Mouse (Mus musculus): Measurements from ENCODE around the gene Ackr4.

Ackr4 gene

DNA sequence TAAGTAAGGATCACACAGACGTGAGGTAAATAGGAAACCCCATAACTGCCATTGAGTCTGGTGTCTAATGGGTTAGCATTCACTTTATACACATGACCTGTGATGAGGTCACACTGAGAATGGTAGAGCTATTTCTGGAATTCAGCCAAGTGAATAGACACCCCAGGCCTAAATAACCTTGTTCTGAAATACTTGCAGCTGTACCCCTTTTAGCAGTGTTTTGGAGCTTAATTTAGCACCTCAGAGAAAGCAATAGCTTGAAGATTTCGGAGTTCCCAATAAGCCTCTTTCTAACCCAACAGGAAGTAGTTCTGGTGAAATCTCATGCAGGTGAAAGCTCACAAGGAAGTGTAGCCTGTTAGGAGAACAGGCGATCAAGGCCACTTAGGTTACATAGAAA lies at the start of gene Ackr4:
Gene Ackr4 (minus strand): TSS at position 101 of the 400 bp plus-strand sequence.
- no peak for DNase-seq (ENCODE audit: low spot score)

DNA sequence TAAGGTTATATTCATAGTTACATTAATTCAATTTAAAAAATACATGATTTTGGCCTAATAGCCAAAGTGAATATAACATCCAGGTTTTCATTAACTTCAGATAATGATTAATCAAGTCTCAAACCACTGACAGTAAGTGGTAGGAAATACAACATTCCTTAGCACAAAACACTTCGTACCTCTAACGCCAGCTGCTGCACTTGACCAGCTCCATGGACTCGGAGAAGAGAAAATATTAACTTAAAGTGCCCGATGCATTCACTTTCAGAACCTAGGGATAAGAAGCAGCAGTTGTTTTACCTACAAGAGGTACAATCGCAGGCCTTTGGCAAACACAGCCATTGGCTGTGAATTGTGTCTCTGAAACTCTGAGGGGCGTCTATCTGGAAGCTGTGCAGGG lies 45.6 kb upstream of the Ackr4 start:
- DNase-seq (ENCODE audit: low spot score) = no peak

DNA sequence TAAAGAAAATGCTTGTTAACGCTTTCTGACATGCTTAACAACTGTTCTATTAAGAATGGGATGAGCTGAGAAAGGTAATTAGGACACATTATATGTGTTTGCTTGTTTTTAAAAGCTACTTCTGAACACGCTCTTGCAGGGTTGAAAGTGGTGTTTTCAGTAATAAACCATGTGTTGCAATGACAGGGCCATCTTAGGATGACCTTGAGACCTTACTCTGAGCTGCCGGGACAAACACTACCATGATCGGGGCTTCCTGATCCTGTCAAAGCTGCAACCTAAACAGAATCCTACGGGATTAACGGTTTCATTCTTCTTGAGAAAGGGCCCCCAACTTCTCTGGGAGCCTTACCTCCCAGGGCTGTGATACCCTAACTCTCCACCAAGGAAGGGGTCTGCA lies 44.9 kb upstream of the Ackr4 start:
- no peak for DNase-seq (ENCODE audit: low spot score)

DNA sequence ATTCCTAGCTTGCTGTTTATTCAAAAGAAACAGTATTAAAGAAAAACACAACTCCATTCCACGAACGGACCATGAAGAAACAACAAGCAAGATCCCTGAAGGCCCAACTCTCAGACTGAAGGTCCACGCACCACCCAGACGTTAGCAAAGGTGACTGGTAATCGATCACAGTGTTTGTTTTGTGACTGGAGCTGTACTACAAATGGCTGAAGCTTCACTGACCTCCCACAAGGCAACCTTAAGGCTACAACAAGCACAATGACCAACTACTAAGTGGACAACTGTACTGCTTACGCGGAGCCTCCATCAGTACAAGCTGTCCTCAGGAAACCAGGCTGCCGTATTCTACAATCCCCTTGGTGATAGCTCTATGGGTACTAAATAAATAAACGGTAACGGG lies 43.3 kb upstream of the Ackr4 start:
- no peak for DNase-seq (ENCODE audit: low spot score)

DNA sequence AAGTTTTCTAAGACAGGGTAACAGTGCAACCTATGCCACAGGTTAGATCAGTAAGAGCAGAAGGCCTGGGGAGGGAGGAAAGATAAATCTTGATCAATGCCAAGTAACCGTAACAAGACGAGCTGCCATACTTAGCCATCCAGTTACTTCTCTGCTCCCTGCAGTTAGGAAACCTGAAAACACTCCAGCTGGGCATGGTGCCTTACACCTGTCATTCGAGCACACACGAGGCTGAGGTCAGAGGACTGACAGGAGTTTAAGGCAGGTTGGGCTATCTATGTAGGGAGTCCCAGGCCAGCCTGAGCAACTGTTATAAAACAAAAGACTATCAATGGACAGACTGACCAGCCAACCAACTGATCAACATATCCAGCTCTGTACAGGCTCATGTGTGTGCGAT lies 39.2 kb upstream of the Ackr4 start:
- no peak for DNase-seq (ENCODE audit: low spot score)

DNA sequence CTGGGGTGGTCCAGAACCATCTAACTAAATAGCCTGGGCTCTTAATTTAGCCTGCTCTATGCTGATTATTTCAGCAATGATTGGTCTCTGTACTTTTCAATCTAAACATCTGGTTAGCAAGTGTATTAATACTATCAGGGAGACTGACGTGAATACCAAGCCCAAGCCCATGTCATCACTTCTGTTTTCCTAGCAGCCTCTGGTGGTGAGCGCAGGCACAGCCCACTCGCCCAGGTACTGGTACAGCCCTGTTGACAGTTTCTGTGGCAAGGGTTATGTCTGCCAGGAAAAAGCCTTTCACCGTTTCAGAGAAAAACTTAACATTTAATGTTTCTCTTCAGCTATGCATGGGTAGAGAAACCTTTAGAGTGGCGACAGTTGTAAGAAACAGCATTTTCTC lies 37.5 kb upstream of the Ackr4 start:
- no peak for DNase-seq (ENCODE audit: low spot score)

DNA sequence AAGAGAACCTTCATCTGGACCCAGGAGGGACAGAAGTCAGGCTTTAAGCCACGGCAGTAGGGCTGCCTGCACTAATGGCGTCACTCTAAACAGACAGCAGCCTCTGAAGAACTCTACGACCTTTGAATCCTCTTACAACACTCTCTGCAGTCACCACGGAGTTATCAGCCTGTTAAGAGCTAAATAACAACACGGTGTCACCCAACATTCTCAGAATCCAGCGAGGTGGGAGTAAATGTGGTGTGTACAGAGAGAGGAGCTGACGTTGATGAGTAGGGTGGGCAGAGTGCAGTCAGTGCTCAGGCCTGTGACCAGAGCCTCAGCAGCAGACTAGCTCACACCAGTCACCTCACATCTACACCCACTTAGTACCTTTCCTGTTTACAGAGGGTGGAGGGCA lies 34.4 kb upstream of the Ackr4 start:
- DNase-seq (ENCODE audit: low spot score) = no peak

DNA sequence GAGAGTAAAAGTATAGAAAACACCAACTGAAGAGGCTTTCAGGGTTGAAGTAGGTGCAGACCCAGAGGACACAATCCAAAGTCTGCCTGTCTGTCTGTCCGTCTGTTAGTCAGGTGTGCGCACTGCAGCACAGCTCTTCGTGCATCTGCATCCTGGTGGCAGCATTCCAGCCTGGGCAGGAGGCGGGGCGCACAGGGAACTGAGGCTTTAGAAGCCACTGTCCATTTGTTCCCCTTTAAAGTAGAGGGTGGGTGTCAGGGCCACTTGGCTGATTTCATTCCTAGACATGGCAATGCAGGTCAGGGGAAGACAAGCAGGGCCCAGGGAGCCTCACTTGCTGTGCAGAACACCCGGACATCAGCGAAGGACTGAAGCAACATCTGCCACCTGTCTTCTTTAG lies 30.6 kb upstream of the Ackr4 start:
- no peak for DNase-seq (ENCODE audit: low spot score)

DNA sequence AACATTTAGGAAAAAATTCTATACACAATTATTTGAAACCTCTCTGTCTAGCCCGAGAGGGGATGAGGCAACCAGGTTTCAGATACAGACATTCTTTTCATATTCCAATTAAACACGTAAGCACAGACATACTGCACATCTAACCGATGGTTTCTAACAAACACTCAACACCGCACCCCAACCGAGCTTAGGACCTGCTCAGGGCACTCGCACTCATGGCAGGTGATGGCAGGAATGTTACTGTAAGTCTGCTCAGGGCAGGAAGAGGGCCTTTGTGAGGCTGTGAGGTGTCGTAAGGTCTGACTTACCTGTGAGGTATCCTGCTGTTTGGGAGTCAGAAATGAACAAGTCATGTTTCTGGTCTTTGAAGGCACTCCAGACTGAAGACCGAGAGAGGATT lies 29.8 kb upstream of the Ackr4 start:
- DNase-seq (ENCODE audit: low spot score) = no peak

DNA sequence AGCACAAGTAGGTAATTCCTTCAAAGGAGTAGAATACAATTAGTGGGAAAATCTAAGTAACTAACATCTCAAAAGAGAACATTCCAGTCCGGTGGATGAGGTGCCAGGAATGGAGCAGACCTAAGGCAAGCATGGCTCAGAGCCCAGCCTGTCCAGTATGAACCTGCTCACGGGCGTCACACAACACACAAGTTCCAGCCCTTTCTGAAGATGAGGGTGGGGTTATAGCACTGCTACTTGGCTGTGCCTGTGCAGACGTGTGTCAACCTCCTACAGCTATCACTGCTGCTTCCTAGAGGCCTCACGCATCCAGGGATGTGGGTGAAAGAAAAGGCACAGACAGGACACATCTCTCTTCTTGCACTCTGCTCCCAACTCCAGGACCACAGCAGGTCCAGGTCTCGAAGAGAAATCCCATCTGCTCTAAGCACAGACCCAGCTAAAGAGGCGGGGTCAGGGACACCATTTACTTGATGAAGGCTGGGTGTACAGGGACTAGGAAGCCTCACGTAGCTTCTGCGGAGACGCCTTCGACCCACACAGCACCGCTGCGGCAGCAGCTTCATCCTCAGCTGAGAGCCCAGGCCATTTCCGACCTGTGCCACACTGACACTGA lies 28.5 kb upstream of the Ackr4 start:
- DNase-seq (ENCODE audit: low spot score) = peak; percentile 32

DNA sequence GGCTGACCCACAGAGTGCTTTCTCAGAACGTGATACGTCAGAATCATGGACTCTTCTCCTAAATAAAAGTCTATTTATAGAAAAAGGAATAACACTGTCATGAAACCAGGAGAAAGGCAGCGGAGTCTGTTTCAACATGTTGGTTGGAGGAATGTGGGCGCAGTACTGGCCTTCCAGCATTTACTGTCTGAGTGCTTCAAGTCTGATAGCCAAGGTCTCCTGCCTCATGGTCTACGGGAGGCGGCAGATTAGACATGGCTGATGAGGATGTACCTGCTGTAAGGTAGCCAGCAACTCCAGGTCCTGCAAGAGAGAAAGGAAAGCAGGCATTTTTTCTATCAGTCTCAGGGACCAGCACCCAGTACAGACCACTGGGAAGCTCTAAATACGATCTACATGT lies 25.4 kb upstream of the Ackr4 start:
- DNase-seq (ENCODE audit: low spot score) = peak; percentile 6

DNA sequence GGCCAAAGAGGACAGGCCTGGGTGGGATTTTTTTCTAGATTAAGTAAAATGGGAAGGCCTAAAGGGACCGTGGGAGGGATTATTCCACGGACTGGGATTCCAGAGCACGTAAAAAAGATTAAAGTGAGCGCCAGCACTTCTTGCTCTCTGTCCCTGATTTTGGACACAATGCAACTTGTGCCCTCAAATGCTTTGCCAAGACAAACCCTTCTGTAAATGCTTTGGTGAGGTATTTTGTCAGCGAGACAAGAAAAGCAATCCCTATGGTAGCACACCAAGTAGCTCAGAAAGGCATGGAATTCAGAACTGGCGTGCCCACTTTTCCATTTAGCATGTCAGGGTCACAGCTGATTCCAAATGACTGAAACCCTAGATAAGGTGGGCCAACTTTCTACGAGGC lies 22.2 kb upstream of the Ackr4 start:
- DNase-seq (ENCODE audit: low spot score) = peak; percentile 28

DNA sequence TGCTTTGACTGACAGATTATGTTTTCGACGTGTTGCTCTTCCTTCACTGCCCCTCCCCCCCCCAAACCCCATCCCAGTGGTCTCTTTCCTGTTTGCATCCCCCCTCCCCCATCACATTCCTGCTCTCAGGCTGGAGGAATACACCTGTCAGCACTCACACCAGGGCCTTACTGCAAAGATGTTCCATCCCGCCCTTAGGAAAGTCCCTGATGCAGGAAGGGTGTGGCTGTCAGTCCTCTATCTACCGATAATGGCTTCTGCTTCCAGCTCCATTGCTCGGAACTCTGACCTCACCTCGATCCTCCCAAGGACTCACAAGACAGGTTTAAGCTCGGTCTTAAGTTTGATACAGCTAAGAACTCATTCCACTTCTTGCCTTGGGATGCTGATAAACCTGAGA lies 19.9 kb upstream of the Ackr4 start:
- no peak for DNase-seq (ENCODE audit: low spot score)

DNA sequence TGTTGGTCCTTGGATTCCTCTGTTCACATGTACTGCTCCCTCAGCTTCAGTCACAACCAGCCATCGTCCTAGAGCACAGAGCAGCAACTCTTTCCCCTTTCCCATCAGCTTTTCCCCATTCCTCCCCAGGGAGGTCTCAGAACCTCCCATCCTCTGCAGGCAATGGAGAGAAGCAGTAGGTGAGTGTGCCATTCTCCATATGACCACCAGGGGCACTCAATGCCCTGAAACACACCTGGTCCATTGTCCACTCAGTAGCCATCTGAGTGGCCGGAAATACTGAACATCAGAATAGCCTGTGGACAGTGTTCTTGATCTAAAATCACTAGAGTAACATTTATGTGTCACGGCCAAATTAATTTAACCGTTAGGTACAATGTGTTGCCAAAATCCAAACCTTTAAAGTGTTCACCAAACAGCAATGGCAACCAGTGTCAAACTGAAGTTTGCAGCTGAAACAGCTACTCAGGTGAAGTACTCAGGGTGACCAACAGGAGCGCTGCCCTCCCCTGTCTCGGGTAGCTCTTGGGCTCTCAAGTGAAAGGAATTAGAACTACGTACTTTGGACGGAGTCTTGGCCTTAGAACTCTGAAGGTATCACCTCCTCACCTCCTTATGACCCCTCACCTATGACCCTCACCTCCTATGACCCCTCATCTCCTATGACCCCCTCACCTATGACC lies 17.7 kb upstream of the Ackr4 start:
- DNase-seq (ENCODE audit: low spot score) = no peak

DNA sequence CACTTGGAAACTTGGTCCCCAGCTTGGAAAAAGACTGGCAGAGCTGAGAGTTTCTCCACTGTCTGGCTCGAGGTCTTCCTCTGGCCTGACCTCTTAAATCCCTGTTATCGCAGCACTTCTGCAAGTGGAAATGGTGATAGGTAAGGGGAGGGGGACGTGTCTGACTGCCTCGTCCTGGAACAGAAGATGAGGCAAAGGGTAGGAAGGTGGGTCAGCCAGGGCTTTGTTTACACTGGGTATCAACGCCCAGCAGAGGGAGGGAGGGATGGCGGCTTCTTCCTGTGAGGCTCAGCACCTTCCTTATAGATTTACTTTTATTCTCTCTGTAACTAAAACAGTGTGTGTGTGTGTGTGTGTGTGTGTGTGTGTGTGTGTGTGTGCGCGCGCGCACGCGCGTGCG lies 16.1 kb upstream of the Ackr4 start:
- no peak for DNase-seq (ENCODE audit: low spot score)

DNA sequence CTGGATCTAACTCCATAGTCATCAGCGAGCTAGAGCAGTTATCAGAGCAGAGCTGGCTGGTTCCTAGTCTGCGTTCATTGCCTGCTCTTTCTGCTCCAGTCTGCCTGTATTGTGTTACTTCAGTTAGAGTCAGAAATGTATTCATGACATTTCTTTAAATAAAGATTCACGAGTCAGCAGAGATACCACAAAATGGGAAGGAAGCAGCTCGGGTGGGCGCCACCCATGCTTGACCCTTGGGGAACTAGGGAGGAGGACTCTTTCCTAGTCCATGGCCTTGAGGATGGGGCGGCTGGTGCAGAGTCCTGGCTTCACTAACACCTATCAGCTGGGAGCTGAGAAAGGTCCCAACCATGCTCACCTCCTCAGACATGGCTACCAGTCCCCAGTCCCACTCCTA lies 13.6 kb upstream of the Ackr4 start:
- DNase-seq (ENCODE audit: low spot score) = no peak

DNA sequence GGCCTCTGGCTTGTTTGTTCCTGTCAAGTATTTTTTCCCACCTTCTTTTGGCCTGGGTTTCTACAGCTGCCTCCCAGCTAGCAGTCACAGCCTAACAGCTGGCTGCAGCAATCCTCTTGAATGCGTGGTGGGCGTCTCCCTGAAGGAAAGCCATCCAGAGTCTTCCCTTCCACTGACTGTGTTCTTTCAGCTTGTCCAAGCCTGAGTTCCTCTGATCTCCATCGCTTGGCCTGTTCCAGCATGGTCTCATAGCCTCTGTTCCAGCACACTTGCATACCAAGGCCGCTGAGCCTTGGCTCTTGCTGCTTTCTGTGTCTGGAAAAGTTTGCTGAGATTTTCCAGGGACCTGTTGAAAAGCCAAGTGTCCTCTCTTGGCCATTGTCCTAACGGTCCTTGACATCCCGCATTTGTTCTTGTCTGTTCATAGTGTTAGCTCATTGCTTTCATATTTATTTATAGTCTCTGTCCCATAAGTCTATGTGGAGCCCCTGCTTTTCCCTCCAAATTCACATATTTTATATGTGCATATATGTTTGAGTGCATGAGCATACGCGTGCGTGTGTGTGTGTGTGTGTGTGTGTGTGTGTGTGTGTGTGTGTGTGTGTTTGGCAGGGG lies 3.5 kb upstream of the Ackr4 start:
- DNase-seq (ENCODE audit: low spot score) = no peak

DNA sequence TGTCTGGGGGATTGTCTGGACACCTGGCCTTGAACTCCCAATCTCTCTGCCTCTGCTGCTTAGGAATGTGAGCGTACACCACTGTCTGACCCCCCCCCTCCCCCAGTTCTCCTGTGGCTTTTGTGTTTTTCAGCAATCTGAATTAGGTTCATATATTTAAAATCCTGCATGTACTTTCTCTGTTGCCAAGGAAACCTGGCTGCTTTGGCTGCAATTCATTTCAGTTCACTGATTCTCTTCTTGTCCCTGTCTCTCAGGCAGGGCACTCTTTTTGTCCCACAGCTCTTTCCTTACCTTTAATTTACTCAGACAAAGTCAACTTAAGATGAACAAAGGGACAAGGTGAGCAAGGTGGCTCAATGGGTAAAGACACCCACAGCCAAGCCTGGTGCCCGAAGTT lies 1.4 kb upstream of the Ackr4 start:
- DNase-seq (ENCODE audit: low spot score) = no peak

DNA sequence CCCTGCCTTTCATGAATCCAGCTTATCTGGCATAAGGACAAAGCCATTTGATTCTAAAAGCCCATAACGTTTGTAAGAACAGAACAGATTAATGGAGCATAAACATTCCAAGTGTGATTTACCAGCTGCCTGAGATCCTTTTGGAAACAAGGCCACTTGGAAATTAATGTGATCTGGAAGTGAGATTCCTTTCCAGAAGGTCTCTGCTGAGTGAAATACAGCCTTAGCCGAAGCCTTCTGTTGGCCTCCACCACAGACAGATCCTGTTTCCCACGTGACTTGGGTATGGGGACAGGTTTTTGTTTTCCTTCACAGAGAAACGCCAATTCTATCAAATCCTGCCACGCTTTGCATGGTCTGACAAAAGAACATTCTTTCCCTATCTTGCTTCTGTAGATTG lies 3.1 kb downstream of the Ackr4 start:
- no peak for DNase-seq (ENCODE audit: low spot score)

DNA sequence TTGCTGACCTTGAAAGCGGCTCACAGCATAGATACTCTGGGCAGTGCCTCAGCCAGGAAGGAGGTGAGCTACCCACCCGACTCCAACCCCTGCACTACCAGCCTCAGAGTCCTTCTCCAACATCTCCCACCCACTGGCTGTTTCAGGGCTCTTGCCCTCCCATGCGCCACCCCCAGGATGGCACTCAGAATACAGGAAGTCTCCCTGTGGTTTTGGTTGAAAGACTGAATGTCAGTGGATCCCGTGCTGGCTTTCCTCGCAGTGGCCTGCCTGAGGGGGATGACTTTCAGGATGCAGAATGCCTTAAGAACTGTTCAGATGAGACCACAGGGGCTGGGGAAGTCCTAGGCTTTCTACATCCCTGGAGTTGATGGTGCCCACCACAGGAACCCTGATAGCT lies 3.6 kb downstream of the Ackr4 start:
- DNase-seq (ENCODE audit: low spot score) = no peak

DNA sequence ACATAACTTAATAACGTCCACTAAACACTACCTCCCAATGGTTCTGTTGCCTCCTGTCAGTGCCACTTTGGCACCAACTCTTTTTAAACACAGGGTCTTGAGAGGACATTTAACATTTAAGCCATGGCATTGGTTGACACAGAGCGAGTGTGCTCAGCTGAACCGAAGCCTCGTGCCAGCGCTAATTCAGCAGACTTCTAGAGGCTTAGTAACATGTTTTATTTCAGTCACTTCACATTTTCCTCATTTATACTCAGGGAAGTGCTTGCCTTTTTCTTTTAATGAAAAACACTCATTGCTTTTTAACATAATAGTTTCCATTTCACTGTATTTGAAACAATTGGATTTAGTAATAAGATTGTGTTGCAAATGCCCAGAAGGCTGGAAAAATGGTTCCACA lies 17.6 kb downstream of the Ackr4 start:
- no peak for DNase-seq (ENCODE audit: low spot score)

DNA sequence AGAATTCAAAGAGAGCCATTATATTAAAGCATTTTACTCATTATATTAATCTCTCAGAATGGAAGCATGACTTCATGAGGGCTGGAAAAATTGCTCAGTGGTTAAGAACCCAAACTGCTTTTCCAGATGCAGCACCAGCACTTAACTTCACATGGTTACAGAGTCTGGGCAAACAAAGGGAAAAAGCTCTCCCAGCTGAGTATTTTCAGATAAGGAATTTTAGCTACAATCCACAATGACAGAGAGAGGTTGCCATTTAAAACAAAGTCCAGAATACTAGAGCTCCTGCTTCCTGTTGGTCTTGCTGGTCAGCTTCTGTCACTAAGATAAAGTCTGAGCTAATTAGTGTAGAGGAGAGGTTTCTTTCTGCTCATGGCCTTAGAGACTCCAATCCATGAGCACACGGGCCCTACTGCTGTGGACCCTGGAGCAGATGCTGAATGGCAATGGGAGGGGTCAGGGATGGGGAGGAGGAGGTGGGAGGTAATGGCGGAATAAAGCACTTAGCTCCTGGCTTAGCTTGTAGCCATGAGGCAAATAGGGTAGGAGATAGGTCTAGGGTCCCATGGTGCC lies 18.1 kb downstream of the Ackr4 start:
- no peak for DNase-seq (ENCODE audit: low spot score)

DNA sequence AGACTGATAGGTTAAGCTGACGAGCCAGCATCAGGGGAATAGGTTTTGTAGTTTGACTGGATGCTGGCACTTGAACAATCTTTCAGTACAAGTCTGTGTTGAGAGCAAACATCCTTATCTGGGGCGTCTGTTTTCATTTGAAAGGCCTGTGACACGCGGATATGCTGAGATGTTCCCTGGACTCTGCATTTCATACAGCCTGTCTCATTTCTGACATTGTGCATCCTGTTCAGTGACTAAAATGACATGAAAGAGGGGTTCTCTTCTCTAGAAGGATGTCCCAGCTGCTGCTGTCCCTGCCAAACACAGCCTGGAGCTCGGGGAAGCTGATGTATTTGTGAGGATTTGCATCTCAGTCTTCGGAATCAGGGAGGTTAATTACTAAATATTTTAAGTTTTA lies 19.3 kb downstream of the Ackr4 start:
- DNase-seq (ENCODE audit: low spot score) = no peak

DNA sequence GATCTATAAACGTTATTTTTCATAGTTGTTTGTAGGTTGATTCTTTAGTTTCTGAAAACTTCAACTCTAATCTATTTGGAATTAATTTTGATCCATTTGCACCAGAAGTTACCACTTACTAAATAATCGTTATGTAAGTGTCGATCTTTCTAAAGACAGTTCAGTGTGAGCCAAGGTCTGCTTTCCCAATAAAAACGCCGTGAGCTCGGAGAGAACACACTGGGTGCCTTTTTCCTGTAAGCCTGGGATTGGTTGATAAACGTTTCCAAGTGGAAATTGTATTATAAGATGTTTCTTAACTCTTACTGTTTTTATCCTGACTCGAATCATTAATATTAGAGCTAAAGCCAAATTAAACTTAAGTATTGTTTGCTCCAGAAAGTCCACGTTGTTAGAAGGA lies 19.8 kb downstream of the Ackr4 start:
- no peak for DNase-seq (ENCODE audit: low spot score)
